Mouse (Mus musculus) kidney, postnatal 14 days (tissue): ENCODE measurements around the gene Pros1.

Source experiments
- DNase-seq: peaks from one replicate; pipeline ENCODE4 v3.0.0; 2022; ENCODE audit warnings: mixed read lengths

Gene Pros1

DNA sequence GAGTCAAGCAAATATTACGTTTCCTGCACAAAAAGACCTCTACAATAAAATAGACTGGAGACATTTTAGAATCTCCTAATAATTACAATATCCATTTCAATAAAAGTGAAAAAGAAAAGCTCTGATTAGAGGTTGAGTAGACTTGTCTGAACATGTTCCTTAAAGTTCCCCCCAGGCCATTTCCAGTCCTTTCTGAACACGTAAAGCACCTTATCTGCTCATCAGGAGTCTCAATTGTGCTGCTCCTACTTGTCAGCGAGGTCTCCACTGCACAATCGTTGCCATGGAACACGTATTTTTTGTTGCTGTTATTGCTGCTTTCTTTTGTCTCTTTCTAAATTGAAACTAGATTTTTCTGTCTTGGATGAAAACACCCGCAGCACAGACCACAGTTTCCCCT is 7.3 kb downstream of the Pros1 start:
- no peak for DNase-seq

DNA sequence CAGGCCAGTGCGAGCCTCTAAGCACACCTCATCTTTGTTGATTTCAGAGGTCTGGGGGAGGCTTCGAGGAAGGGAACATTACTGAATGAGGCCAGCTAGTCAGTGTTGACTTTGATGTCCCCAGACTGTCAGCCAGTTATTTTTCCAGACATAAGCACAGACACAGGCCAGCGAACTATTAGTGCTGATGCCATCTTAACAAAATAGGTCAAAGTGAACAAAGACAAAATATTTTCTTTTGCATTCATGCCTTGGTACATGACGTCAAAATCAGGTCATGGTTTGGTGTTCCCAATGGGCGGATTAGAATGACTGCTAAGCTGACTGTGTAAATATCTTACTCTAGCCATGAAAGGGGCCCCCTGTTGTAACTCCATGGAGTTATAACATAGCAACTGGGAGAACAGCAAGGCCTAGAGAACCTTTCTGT is 18.6 kb downstream of the Pros1 start:
- no peak for DNase-seq

- DNase-seq = no peak
Observed at GRCm38 (mm10) chr16:62873180-62873579, 19.1 kb downstream of the Pros1 start.

- no peak for DNase-seq
Observed at GRCm38 (mm10) chr16:62874065-62874464, 20.0 kb downstream of the Pros1 start.

- DNase-seq = no peak
Observed at GRCm38 (mm10) chr16:62895824-62896223, 41.7 kb downstream of the Pros1 start.

- no peak for DNase-seq
Observed at GRCm38 (mm10) chr16:62911364-62911763, 57.3 kb downstream of the Pros1 start.

- no peak for DNase-seq
Observed at GRCm38 (mm10) chr16:62912246-62912645, 58.1 kb downstream of the Pros1 start.

DNA sequence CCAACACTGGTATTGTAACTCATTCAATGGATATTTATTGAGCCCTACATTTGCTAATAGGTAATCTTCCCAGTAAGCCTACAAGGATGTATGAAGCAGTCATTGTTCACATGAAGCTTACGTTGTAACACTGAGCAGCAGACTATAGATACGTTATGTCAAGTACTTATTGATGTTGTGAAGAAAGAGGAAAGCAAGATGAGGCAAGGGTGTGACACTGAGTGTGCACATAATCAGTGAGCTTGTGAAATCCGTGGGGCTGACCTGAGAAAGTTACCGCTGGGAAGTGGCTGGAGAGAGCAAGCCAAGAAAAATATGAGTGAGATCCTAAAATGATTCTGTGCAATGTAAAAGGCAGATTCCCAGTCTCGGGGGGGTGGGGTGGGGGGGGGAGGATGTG is 61.4 kb downstream of the Pros1 start:
- no peak for DNase-seq

DNA sequence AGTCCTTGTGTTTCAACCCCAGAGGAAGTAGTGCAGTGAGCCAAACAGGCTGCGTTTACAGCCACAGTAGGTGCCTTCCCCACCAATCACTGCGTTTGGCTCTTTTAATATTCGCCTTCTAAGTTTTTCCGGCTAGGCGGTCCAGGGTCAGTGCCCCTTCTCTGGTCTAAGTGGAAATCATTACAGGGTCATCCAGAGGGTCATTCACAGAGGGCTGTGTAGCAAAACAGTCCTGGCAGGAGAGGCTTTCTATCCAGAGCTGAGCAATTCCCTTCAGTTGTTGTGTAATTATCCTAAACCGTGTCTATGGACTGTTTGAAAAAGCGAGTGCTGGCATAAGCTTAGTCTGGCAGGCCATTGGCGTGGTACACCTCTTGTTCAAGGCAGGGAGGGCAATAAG is 68.1 kb downstream of the Pros1 start:
- DNase-seq = no peak

DNA sequence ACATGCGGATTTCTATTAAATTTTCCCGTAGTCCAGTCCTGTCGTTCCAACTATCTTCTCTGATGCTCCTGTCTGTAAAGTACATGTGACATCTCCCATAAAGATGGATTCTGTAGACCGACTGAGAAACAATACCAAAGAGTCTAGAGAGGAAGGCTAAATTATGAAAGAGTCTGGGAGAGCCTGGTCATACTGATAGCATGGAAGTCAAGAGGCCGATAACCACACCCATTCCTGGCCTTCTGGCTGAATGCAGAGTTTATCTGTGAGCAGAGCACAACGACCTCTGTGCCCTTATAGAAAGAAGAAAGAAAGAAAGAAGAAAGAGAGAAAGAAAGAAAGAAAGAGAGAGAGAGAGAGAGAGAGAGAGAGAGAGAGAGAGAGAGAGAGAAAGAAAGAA is 77.2 kb downstream of the Pros1 start:
- no peak for DNase-seq

GRCm38 (mm10) chr16:62936316-62936715 is 82.2 kb downstream of the Pros1 start:
- no peak for DNase-seq

GRCm38 (mm10) chr16:62940388-62941003 is 86.4 kb downstream of the Pros1 start:
- DNase-seq = peak; percentile 73

GRCm38 (mm10) chr16:62941763-62942162 is 87.7 kb downstream of the Pros1 start:
- no peak for DNase-seq

- no peak for DNase-seq
Observed at GRCm38 (mm10) chr16:62942418-62943410, 88.6 kb downstream of the Pros1 start.

GRCm38 (mm10) chr16:62958485-62958884 is 104.4 kb downstream of the Pros1 start:
- DNase-seq = no peak

GRCm38 (mm10) chr16:62964361-62964763 is 110.3 kb downstream of the Pros1 start:
- DNase-seq = no peak

DNA sequence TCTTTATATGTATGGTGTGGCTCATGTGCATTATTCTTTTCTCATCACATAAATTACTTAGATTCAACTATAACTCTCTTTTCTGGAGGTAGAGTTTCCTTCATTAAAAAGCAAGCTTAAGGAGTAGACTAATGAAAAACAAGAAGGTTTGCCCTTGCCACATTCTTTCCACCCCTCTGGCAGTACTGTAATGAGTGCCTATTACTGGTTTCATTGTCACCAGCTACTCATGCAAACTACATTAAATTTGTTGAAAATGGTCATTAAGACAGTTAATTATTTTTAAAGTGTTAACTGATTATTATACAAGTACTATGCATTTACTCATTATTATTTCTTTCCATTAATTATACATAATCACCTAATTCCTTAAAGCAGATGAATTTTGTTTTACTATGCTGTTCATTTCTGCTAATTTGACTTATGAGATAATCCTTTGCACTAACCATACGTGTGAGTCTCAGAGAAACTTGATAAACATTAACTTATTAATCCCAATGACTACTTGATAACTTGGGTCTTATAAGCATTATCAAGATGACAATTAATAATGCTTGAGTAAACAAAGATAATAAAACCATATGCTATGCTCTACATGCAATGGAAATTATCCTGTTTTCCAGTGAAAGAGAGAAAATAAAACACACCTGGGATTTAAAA is 117.7 kb downstream of the Pros1 start:
- DNase-seq = no peak

- peak; percentile 5 for DNase-seq
Observed at GRCm38 (mm10) chr16:62974926-62975325, 120.8 kb downstream of the Pros1 start.
